Mouse (Mus musculus) CD4-positive, CD25-positive, alpha-beta regulatory T cell, adult 4 months (primary cell): ENCODE results near the gene Tfap2c. TPM values are rescaled to one million over a fixed set of nuclear protein-coding genes. Genes with fewer than 3 reads are reported as not detected.

ENCODE experiments used
- ATAC-seq: one replicate; pipeline ENCODE4 v1.8.0; 2017
- polyA plus RNA-seq, 2 experiments: library from polyadenylated mRNA; unstranded; fragments of 100-300 nt; shearing (Covaris generic); gene quantifications; one replicate each; pipeline ENCODE4 v1.2.1; 2017

Tfap2c gene
- polyA plus RNA-seq, 2 experiments from 2014 or later, result 0.15 TPM; not detected in 1

DNA sequence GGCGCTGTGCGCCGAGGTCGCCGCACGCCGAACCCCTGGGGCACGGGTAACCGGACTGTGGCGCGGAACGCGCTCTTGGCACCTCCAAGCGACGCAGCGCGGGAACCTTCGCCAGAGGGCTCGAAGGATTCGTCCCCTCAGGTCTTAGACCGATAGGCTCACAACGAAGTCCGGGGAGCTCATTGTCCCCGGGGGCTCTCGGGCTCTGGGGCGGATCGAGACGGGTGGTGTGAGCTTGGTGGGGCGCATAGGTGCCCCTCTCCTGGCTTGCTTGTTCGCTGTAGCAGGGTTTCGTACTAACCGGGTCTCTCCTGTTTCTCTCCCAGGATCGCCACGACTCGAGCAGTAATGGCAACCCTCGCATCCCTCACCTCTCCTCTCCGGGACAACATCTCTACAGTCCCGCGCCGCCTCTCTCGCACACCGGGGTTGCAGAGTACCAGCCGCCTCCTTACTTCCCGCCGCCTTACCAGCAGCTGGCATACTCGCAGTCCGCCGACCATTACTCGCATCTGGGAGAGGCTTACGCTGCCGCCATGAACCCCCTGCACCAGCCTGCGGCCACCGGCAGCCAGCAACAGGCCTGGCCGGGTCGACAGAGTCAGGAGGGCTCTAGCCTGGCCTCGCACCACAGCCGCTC, 1.8 kb downstream of the Tfap2c start:
- no peak for ATAC-seq

DNA sequence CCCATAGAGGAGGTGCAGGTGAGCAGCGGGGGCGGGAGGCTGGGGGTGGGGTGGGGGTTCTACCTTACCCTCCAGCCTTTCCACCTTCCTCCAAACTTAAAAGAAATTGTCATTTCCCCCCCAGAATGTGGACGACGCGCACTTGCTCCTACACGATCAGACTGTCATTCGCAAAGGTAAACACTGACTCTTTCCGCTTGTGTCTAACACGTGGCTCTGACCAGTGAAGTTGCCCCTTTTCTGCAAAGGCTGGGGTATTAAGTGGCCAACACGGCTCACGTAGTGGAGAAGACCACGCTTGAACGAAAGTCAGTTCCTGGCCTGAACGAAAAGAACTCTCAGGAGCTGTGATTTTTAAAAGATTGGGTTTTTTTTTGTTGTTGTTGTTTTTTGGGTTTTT, 2.5 kb downstream of the Tfap2c start:
- no peak for ATAC-seq

DNA sequence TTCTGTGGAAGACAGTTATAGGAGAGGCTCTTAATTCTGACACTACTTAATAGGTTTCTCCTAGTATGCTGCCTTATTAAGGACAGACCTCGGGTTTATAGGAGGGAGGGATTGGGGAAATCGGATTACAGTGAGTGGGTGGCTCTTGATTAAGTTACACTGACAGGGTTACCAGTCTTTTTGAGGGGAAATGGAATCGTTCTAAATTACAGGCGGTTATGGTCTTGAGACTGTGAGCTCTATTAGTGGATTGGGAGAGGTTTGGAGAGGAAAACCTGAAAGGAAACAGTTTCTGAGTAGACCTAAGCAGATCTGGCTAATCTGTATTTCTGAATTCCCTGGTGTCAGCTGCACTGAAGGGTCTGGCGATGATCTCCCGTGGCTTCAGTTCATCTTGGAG, 3.3 kb downstream of the Tfap2c start:
- ATAC-seq, result no peak

DNA sequence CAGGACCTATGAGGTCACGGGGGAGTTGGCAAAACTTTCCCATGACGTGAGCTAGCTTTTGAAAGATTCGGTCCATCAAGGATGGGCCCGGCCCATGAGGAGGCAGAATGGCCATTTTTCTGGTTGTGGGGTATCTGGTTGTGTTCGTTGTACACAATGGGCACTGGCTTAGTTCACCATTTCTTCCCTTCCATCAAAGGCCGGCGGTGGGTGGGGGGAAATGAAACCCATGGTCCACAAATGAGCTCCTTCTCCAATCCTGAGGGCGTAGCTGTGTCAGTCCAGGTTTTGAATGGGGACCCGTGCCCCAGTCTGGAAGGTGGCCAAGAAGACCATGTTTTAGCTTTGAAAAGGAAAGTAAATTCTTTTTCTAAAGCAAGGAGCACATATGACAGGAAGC, 4.8 kb downstream of the Tfap2c start:
- no peak for ATAC-seq

DNA sequence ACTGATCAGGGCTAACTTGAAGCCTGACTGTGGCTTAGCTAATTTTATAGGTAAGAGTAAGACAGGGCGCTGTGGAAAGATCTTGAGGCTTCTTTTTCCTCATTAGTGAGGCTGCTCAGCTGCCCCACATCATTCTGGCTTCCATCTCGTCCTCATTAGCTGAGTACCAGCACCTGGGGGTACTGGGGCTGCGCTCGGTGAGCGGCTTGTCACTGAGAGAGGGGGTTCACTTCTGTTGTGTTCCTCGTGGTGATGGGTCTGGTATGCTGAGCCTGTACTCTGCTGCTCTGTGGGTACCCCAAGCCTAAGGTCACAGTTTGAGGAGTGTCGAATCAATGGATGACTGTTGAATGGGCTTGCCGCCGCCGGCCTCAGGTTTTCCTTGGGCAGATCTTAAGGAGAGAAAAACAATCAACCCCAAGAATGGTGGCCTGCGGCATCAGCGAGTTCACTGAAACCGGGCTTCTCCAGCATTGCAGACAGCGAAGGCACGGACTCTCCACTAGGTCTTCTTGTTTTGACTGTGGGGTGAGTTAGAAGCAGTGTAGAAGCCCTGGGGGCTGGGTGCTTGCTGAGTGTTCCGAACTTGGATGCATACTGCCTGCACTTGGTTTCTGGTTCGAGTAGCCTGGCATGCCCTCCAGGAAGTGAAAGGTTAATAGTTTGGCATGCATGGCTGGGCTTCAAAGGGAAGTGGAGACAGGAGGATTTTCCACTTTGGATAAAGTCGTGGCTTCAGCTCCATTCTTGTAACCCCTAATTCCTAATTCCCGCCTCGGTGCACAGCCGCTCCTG, 9.5 kb downstream of the Tfap2c start:
- no peak for ATAC-seq

DNA sequence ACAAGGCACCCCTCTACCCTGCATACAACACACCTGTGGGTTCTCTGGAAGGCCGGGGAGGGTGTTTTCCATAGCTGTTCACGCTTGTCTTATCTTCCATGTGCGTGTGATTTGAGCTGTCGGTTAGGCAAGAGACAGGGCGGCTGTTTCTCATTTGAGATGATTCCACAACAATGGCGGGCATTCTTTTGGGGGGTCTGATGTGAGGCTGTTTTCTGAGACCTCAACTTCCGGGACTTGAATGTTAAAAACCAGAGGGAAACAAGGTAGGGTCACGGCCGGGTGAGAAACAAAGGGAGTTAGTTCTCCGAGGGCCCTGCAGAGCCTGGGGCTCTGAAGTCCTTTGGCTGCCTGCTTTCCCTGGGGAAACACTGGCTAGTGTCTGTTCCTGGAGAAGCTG, 11.6 kb downstream of the Tfap2c start:
- ATAC-seq, result no peak

DNA sequence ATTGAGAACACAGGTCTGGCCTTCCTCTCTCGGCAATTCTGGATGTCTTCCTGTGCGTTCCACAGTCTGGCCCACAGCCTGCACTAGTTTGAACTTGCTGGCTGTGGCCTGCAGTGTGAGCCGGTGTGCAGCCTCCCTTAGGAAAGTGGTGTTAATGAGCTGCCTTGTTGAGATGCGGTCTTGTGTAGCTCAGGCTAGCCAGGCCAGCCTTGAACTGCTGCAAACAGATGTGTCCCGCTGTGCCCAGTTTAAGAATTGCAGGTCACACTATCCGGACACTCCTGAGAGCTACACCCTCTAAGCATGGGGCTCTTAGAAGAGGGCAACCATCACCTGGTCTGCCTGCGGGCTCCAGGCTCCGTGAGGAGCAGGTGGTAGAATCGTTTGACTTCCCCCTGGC, 18.4 kb downstream of the Tfap2c start:
- ATAC-seq, result no peak

DNA sequence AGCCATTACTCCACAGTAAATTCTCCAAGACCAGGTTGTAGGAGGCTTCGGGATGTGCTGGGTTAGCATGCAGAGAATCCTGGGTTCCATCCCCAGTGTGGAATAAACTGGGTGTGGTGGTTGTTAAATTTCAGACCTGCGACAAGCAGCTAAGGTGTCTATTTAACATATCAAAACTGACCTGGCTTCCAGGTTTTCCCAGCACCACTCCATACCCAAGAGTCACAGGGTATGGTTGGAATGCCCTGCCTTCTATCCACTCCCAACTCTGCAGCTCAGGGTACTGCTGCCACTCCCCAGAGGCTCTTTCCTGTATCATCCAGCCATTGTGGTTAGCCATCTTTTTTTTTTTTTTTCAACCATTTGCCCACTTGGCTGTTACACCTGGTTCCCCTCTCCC, 19.1 kb downstream of the Tfap2c start:
- ATAC-seq, result no peak

DNA sequence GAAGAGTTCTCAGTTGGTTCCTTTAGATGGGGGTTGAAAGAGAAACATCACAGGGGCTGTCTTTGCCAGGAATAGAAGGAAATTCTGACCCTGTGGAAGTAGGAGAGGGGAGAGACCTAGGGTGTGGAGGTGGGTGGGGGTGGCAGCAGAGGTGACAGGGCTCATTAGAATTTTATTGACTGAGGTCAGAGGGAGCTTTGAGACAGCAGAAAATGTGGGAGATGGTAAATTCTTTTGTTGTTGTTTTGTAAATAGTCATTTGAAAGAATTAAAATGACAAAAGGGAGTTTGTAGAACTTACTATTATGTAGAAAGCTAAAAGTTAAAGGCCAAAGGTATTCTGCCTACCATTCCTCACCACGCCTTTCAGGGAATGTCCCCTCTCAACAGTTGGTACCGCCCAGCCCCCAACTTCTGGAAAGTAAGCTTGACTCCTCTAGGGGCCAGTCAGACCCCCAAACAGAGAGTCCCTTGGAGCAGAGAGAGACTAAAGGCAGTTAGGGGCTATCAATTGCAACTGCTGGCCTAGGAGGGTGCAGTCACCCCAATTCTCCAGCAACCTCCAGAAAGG, 27.9 kb downstream of the Tfap2c start:
- no peak for ATAC-seq

DNA sequence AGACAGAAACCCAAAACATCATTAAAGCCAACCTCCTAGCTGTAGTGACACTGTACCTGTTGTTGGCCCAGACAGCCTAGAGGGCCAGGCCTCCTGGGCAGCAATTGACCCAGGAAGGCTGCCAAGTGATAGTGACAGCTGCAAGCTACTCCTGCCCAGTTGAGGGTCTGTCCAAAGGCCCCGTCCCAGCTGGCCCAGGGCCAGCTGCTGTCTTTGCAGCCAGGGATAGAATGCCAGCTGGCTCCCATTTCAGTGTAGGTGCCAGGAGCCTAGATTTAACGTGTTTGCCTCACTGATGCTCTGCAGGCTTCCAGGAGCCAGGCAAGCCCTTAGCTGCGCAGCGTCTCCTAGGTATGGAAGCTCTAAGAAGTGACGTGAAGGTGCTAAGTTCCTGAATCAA, 29.8 kb downstream of the Tfap2c start:
- ATAC-seq, result no peak

DNA sequence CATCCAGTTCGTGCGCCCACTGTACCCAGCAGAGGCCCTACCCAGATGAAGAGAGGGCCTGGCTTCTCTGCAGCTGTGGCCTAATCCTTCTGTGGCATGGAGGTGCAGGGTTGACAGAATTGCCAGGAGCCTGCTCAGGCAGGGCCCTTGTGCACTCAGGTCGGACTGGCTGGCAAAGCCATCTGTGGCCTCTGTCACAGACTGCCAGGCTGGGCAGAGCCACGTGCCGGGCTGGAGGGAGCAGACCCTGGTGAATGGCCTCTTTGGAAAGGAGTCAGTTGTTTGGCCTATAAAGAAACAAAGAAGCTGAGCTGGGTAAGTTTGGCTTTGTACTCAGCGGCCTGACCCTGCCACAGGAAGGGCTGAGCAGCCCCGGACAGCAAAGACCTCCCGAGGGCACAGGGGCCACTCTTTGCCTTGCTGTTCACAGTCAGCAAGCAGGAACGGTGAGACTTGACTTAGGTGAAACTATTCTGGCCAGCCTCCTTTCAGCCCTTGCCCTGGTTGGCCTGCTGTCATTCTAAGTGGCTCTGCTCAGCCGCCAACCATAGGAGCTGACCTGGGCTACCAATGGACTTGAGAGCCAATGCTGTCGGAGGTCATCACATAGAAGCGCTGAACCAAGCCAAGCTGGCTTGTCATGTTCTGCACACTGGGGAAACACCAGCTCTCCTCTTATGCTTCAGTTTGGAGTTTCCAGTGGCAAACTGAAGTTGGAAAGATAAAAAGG, 31.3 kb downstream of the Tfap2c start:
- no peak for ATAC-seq

DNA sequence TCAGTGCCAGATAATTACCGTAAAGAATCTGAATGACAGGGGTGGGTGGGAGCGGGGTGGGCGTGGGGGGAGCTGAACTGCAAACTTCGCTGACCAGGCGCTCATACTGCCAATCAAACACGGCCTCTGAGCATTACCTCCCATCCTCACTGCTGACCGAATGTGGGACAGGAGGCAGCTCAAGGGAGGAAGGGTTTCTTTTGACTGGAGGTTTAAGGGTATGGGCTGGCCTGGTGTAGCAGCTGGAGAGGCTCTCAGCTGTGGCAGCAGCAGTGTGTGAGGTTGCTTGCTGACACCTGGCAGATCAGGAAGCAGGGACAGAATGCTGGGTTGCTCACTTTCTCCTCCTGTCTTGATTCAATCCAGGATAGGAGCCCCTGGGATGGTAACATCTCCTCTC, 33.9 kb downstream of the Tfap2c start:
- no peak for ATAC-seq

DNA sequence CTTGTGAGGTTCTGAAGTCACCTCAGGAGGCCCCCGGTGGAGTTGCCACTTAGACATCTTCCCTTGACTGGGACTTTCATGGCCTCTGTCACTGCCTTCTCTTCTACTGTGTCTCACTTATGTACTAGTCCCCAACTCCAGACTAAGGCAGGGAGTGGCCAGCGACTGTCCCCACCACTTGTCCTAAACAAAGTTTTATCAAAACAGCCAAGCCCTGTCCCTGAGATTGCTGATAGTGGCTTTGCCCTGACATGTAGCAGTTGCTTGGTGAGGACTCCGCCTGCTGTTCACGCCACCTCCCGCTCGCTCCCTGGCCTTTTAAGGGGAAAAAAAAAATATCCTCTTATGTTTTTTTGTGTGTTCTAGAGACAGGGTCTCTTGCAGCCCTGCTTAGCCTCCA, 35.9 kb downstream of the Tfap2c start:
- no peak for ATAC-seq

DNA sequence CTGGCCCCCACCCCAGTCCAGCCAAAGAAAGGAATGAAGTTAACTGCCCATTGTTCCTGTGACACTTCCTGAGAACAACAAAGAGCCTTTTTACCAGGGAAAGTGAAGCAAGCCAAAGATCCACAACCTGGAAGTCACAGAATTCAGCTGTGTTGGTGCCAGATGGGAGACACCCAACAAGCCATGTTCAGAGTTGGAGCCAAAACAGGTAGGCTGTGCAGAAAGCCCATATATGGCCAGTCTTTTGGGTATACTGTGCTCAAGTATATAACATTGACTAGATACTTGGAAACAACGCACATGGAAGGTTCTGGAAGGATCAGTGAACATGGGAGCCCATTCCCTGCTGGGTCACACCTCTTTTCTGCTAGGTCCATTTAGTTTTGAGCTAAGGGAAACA, 39.7 kb downstream of the Tfap2c start:
- ATAC-seq, result no peak

DNA sequence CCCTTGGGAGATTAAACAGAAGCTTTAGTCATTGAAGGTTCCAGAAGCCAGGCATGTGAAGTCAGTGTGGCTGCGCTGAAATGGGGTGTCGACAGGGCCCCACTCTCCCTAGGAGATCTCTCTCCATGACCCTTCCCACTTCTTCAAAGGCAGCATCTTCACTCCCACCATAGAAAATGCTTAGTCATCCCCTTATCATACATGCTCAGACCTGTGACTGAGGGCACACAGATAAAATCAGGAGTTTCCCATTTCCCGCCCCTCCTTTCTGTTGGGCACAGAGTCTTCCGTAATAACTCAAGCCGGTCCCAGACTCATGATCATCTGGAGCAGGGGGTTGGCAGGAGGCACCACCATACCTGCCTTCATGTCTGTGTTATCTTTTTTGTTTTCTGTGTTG, 41.4 kb downstream of the Tfap2c start:
- no peak for ATAC-seq

DNA sequence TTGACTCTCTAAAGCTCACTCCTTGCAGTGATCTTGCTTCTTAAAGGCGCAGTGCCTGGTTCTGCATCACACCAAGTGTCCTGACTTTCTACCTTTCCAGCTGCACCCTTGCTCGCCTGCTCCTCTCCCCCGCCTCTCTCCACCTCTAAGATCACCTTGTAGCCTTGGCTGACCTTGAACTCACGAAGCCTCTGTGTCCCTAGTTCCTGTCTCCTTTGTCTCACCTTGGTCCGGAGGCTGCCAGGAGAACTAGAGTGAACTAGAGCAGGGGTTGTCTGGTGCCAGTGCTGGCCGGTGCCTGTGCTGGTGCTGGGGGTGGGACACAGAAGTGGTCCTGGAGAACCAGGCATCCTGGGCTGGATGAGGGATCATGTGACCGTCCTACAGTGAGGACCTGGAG, 44.9 kb downstream of the Tfap2c start:
- no peak for ATAC-seq

DNA sequence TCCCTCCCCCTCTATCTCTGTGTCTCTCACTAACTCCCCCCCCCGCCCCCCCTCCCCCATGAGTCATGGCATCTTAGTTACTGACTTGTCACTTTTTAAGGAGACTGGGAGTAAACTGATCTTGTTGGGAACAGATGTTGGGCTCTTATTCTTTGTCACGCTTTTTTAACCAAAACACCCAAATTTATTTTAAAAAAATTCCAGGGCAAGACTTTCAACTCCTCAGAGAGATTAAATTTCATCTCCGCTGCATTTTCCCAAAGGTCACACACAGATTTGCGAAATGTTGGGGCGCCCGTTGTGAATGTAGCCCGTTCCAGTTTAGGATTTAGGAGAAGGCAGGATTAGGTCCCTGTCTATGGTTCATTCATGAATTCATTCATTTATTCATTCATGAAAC, 47.7 kb downstream of the Tfap2c start:
- ATAC-seq, result no peak

DNA sequence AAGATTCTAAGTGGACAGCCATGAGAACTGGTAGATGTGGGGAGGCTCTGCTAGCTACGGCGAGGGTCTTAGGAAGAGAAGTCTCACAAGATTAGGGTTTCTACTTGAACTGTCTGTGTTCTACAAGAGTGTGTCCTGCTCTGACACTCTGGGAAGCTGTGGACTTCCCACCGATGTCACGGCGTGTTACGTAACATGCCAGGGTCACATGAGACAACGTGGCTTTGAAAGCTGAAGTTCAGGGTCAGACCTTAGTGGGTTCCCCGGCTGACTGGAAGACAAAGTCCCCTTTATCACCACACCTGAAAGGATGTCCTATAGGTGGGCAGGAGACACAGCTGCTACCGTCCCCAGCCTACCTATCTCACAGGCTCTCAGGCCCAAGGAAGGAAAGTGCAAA, 48.5 kb downstream of the Tfap2c start:
- no peak for ATAC-seq

DNA sequence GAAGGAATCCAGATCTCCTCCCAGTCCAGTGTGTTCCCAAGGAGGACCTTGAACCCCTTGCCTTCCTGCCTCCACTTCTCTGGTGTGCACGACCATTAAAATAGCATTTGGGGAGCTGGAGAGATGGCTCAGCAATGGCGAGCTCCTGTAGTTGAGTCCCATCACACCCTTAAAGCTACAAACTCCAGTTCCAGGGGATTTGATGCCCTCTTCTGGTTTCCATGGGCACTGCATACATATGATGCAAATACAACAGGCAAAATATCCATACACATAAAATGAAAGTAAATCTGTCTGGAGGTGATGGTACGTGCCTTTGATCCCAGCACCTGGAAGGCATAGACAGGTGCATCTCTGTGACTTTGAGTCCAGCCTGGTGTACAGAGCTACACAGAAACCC, 55.2 kb downstream of the Tfap2c start:
- no peak for ATAC-seq

DNA sequence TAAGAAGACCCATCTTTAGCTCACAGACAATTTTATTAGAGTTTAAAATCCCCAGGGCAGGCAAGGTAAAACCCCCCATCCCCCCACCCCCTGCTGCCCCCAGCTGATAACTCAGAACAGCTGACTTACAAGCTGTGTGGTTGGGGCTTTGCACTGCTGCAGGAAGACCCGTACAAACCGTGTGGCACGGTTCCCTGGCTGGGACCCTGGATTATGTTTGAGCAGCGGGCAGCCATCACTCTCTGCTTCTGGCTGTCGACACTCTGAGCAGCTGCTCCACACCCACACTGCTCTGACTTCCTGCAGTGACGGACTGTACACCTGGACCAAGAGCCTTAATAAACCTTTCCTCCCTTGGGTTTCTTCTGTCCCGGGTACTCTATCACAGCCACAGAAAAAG, 56.2 kb downstream of the Tfap2c start:
- no peak for ATAC-seq

DNA sequence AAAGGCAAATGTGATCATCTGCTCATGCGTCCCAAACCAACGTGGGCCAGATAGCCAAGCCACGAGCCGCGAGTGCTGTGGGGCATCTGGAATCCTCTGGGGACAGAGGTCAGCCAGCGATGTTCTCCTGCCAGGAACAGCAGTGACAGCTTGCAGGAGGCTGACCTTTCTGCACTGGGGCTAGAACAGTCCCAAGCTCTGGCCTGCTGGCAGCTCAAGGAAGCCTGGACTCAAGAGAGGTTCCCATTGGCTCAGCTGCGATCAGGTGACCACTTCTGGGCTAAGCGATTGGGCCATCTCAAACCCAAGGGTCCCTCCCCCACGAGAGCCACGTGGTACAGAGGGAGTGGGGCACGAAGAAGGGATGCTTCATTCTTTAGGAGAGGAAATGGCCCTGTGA, 58.3 kb downstream of the Tfap2c start:
- no peak for ATAC-seq
